Mouse (Mus musculus) heart, postnatal 0 days (tissue): ENCODE data around the gene Ripor3.

Experiments used
- CTCF ChIP-seq: IDR thresholded peaks from 2 replicates; pipeline ENCODE4 v1.5.1; 2016; ENCODE audit warnings: antibody characterized with exemption, control low read depth, low read depth
- EP300 ChIP-seq: IDR thresholded peaks from 2 replicates; pipeline ENCODE4 v1.6.1; 2016; ENCODE audit warnings: antibody characterized with exemption, low read depth

DNA sequence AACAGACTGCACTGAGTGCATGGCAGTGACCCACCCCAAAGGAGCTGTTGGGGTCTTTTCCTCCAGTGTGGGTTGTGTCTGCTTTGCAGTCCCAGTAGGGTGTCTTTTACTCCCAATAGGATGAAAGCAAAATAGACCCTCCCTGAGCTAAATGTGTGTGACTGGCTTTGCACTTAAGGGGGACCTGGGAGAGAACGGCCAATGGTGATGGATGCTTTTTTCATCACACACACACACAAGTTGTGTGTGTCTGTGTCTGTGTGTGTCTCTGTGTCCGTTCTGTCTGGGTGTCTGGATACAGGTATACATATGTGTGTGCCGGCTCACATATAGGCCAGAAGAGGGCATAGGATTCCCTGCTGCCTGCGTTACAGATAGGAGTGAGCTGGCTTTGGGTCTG, 69.1 kb downstream of the Ripor3 start:
- TF ChIP-seq EP300 (no peak), CTCF (no peak)
